Mouse (Mus musculus) ES-Bruce4 (cell line): ENCODE data around the gene Kif21b. TPM values are rescaled to one million over a fixed set of nuclear protein-coding genes. Genes with fewer than 3 reads are reported as not detected.

Source experiments
- H3K27ac ChIP-seq: 2 replicates; pipeline ENCODE4 v1.5.1; 2012; ENCODE audit warnings: low read length, inconsistent platforms; ENCODE audit not compliant: insufficient read depth
- H3K27me3 ChIP-seq: 2 replicates; pipeline ENCODE4 v1.6.1; 2012; ENCODE audit warnings: mild to moderate bottlenecking, low read length, inconsistent platforms; ENCODE audit not compliant: control insufficient read depth, poor library complexity, insufficient read depth, severe bottlenecking
- H3K36me3 ChIP-seq: 2 replicates; pipeline ENCODE4 v1.6.1; 2012; ENCODE audit warnings: inconsistent platforms, mild to moderate bottlenecking, low read length, moderate library complexity; ENCODE audit not compliant: control insufficient read depth, poor library complexity, insufficient read depth, severe bottlenecking
- H3K4me1 ChIP-seq: one replicate; pipeline ENCODE4 v1.8.1; 2011; ENCODE audit warnings: low read length; ENCODE audit not compliant: control insufficient read depth, insufficient read depth
- H3K4me3 ChIP-seq: 2 replicates; pipeline ENCODE4 v1.5.1; 2011; ENCODE audit warnings: low read depth, mild to moderate bottlenecking, low read length
- H3K9ac ChIP-seq: 2 replicates; pipeline ENCODE4 v1.6.1; 2012; ENCODE audit warnings: low read depth, mild to moderate bottlenecking, inconsistent platforms; ENCODE audit not compliant: poor library complexity, severe bottlenecking
- H3K9me3 ChIP-seq: replicated peaks from 2 replicates; pipeline ENCODE4 v1.6.1; 2012; ENCODE audit warnings: mild to moderate bottlenecking, low read length, inconsistent platforms; ENCODE audit not compliant: control insufficient read depth, poor library complexity, insufficient read depth, severe bottlenecking
- CTCF ChIP-seq: IDR thresholded peaks from one replicate; pipeline ENCODE4 v1.8.1; 2011; ENCODE audit warnings: low read depth, low read length
- EP300 ChIP-seq: IDR thresholded peaks from 2 replicates; pipeline ENCODE4 v1.6.1; 2011; ENCODE audit warnings: low read depth, low read length; ENCODE audit not compliant: insufficient read depth
- POLR2A ChIP-seq: IDR thresholded peaks from one replicate; pipeline ENCODE4 v1.8.1; 2011; ENCODE audit warnings: low read length; ENCODE audit not compliant: insufficient read depth
- polyA plus RNA-seq: library from polyadenylated mRNA; stranded (reverse); fragments of >200 nt; gene quantifications from 2 replicates; pipeline ENCODE4 v1.2.4, GENCODE M21; 2011; ENCODE audit warnings: low read depth; ENCODE audit not compliant: missing spikeins, insufficient read depth, insufficient read length

The Kif21b gene
- polyA plus RNA-seq, 1 experiment, result 16.0 TPM

DNA sequence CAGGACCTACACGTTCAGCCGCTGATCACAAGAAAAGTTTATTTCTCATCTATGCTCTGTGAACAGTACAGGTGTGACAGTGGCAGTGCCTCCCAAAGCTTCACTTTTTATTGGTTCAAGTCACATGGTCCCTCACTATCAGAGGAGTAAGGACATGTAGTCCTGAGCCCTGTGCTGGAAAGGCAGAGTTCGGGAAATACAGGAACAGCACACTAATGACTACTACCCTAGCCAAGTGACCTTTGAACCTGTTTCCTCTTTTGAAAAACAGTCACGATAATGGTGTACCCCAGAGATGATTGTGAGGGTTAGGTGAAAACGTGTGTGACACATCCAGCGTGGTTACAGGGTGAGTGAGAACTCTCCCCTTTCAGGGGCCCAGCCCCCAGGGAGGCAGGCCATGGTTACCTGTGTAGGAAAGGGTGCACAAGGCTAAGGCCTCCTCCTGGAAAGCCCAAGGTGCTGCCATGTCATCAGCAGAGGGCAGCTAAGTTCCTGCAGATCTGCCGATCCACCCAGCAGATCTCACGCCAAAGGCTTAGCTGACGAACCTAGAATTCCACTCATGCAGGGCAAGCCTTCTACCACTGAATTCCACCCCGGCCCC, 4.9 kb upstream of the Kif21b start:
- Histone ChIP-seq H3K9ac (no peak overlapping the region), H3K9me3 (no peaks in the 10 kb centered on the region), H3K36me3 (no peaks in the 10 kb centered on the region), H3K27ac (no peak overlapping the region), H3K4me3 (no peak overlapping the region), H3K4me1 (peaks cover 2% of the 10 kb centered on the region), H3K27me3 (no peaks in the 10 kb centered on the region)
- no peak for TF ChIP-seq EP300
- no peak for TF ChIP-seq CTCF
- TF ChIP-seq POLR2A, result no peak

DNA sequence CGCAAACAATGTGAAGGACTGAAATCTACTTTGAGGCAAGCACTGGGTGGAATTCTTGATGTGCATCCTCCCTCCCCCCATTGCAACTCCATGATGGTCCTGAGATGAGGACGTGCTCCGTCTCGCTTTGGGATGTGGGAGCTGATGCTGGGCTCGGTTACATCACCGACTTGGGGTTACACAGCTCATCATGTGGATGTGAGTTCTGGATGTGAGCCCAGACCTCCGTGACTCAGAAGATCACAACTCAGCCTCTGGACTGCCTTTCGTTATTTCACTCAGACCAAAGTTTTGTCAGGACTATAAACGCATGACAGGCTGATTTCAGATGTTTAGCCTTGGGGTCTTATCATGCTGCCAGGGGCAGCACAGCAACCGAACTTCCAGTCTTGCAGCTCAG, 4.3 kb upstream of the Kif21b start:
- H3K4me3 ChIP-seq, result no peak overlapping the region
- no peak overlapping the region for H3K27ac ChIP-seq
- TF ChIP-seq POLR2A, result no peak
- no peaks in the 10 kb centered on the region for H3K36me3 ChIP-seq
- peaks cover 2% of the 10 kb centered on the region for H3K4me1 ChIP-seq
- no peaks in the 10 kb centered on the region; the same call in 1 of the 2 replicates for H3K27me3 ChIP-seq
- no peak overlapping the region for H3K9ac ChIP-seq
- no peaks in the 10 kb centered on the region for H3K9me3 ChIP-seq

DNA sequence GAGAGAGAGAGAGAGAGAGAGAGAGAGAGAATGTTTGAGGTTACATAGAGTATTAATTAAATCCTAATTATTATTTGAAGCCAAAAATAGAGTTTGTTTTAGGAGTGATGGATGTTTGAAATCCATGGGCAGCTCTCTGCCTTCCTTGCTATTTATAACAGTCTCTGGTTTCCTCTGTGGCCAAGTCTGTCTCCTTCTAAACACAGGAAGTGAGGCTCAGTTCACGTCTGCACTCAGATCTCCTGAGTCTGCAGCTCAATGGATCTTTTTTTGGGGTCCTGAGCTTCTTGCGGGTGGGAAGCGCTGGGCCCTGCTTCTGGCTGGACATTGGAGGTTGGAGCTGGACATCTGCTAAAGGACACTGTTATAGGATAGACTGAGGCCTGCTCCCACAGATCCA, 3.3 kb upstream of the Kif21b start:
- no peaks in the 10 kb centered on the region for H3K9me3 ChIP-seq
- H3K27me3 ChIP-seq, result no peaks in the 10 kb centered on the region; the same call in 1 of the 2 replicates
- no peaks in the 10 kb centered on the region for H3K36me3 ChIP-seq
- TF ChIP-seq EP300 (no peak), POLR2A (no peak), CTCF (no peak)
- H3K4me1 ChIP-seq, result peaks cover 3% of the 10 kb centered on the region
- H3K4me3 ChIP-seq, result no peak overlapping the region
- no peak overlapping the region for H3K27ac ChIP-seq
- no peak overlapping the region for H3K9ac ChIP-seq

DNA sequence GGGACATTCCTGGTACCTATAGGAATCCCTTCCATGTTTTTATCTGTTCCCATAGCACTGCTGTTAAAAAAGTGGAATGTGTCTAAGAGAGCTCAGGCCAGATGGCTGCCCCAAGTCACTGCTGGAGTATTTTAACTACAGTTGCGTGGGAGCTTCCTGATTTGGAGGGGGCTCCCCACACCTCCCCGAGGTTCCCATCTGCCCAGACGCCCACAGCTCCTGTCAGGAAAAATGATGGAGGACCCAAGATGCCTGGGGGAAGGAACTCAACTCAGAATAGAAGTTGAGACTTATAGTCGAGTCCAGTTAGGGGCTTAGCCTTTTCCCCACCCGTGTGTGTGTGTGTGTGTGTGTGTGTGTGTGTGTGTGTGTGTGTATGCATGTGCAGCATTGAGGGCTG, 2.8 kb upstream of the Kif21b start:
- H3K36me3 ChIP-seq, result no peaks in the 10 kb centered on the region
- H3K4me1 ChIP-seq, result peaks cover 6% of the 10 kb centered on the region
- H3K9me3 ChIP-seq, result no peaks in the 10 kb centered on the region
- no peak overlapping the region for H3K27ac ChIP-seq
- H3K9ac ChIP-seq, result no peak overlapping the region
- TF ChIP-seq CTCF, result no peak
- TF ChIP-seq EP300, result no peak
- no peak for TF ChIP-seq POLR2A
- H3K27me3 ChIP-seq, result no peaks in the 10 kb centered on the region; the same call in 1 of the 2 replicates
- no peak overlapping the region for H3K4me3 ChIP-seq

DNA sequence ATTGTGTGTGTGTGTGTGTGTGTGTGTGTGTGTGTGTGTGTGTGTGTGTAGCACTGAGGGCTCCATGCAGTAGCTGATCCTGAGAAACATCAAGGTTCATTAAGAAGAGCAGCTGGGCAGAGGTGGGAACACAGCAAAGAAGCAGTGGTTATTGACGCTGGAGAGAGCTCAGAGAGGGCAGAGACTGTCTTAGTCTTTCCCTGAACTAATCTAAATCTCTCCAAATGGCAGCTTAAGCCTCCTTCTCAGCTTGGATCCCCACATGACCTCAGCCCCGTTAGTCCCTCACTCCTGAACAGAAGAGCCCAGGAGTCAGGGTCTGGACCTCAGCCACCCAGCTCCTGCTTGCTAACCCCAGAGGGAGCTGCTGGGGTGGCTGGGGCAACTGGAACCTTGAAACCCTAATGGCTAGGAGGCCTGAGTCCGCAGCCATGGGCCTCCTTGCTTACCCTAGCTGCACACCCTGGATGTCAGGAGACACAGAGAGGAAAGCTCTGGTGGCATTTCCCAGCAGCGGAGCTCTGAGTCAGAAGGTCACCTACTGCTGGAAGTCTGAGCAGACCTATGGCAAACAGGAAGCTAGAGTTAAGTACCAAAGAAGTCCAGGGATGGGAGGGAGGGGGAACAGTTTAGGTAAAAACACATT, 2.1 kb upstream of the Kif21b start:
- Histone ChIP-seq H3K9me3 (no peaks in the 10 kb centered on the region), H3K9ac (no peak overlapping the region), H3K4me3 (no peak overlapping the region), H3K4me1 (peaks cover 9% of the 10 kb centered on the region), H3K27me3 (no peaks in the 10 kb centered on the region; the same call in 1 of the 2 replicates), H3K36me3 (no peaks in the 10 kb centered on the region), H3K27ac (no peak overlapping the region)
- TF ChIP-seq CTCF (no peak), POLR2A (no peak), EP300 (no peak)

DNA sequence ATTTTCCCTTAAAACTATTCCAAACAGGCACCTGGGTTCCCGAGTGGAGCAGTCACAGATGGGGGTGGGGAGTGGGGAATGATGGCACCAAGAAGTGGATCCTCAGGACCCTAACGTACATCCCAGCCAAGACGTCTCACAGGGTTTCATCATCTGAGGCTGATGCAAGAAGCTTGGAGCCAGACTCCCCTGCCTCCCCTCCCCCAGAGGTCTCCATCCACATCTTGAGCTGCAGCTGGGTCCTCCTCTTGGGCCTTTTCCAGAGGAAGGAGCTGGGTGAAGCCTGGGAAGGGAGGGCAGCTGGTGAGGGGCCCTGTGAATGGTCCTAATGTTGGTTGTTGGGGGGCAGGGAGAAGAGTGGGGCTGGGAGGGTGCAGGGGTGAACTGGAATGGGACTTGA, 1.1 kb upstream of the Kif21b start:
- Histone ChIP-seq H3K9me3 (no peaks in the 10 kb centered on the region), H3K27me3 (no peaks in the 10 kb centered on the region; the same call in 1 of the 2 replicates), H3K4me1 (peaks cover 9% of the 10 kb centered on the region), H3K4me3 (no peak overlapping the region), H3K27ac (no peak overlapping the region), H3K9ac (no peak overlapping the region), H3K36me3 (no peaks in the 10 kb centered on the region)
- no peak for TF ChIP-seq CTCF
- TF ChIP-seq EP300, result no peak
- no peak for TF ChIP-seq POLR2A
